Mouse (Mus musculus) lung, postnatal 0 days (tissue): Measurements from ENCODE around the gene Tmem52b. TPM values are rescaled to one million over a fixed set of nuclear protein-coding genes. Genes with fewer than 3 reads are reported as not detected.

Experiments used
- ATAC-seq: fragments of 200-750 bp; cut with Nextera tagmentation; 2 replicates; pipeline ENCODE4 v1.8.0; 2017; ENCODE audit warnings: moderate library complexity
- DNase-seq: peaks from one replicate; pipeline ENCODE4 v3.0.0-alpha.2; 2016; ENCODE audit warnings: low spot score
- H3K27ac ChIP-seq: fragments of 300-500 bp; sonication (generic); 2 replicates; pipeline ENCODE4 v1.5.1; 2014; ENCODE audit warnings: antibody characterized with exemption, mild to moderate bottlenecking, low read length, mixed read lengths
- H3K27me3 ChIP-seq: fragments of 300-500 bp; sonication (generic); replicated peaks from 2 replicates; pipeline ENCODE4 v1.6.1; 2014; ENCODE audit warnings: low read length, mixed read lengths; ENCODE audit not compliant: insufficient read depth
- H3K36me3 ChIP-seq: fragments of 300-500 bp; sonication (generic); 2 replicates; pipeline ENCODE4 v1.6.1; 2014; ENCODE audit warnings: low read length, mixed read lengths; ENCODE audit not compliant: insufficient read depth
- H3K4me1 ChIP-seq: fragments of 300-500 bp; sonication (generic); 2 replicates; pipeline ENCODE4 v1.6.1; 2014; ENCODE audit warnings: antibody characterized with exemption, low read depth, low read length, mixed read lengths; ENCODE audit not compliant: insufficient read depth
- H3K4me2 ChIP-seq: fragments of 300-500 bp; sonication (generic); replicated peaks from 2 replicates; pipeline ENCODE4 v1.6.1; 2014; ENCODE audit warnings: low read depth, mild to moderate bottlenecking, low read length, moderate library complexity, mixed read lengths
- H3K4me3 ChIP-seq: fragments of 300-500 bp; sonication (generic); 2 replicates; pipeline ENCODE4 v1.5.1; 2014; ENCODE audit warnings: low read depth, low read length
- H3K9ac ChIP-seq: fragments of 300-500 bp; sonication (generic); replicated peaks from 2 replicates; pipeline ENCODE4 v1.6.1; 2014; ENCODE audit warnings: low read depth, mild to moderate bottlenecking
- H3K9me3 ChIP-seq: fragments of 300-500 bp; sonication (generic); 2 replicates; pipeline ENCODE4 v1.6.1; 2016; ENCODE audit warnings: low read length, mixed read lengths
- CTCF ChIP-seq: IDR thresholded peaks from 2 replicates; pipeline ENCODE4 v1.5.1; 2016; ENCODE audit warnings: antibody characterized with exemption, mild to moderate bottlenecking
- EP300 ChIP-seq: IDR thresholded peaks from 2 replicates; pipeline ENCODE4 v1.6.1; 2016; ENCODE audit warnings: antibody characterized with exemption, mild to moderate bottlenecking, control low read depth
- WGBS: fragments of 180-500 bp; shearing (Covaris S2); extraction: QIAGEN DNeasy Blood & Tissue Kit; methylation state at CpG from one replicate; pipeline ENCODE4 v1.1.7; 2014; 5-methylcytosine and 5-hydroxymethylcytosine counted together
- polyA plus RNA-seq: library from polyadenylated mRNA; unstranded; fragments of >200 nt; fragmentation: Nextera tagmentation; extraction: Ambion mirVana; gene quantifications from 2 replicates; pipeline ENCODE4 v1.2.1, GENCODE M21; 2015

Gene Tmem52b
- polyA plus RNA-seq, 1 experiment from 2014 or later, result not detected

- Histone ChIP-seq H3K36me3 (no peaks in the 10 kb centered on the region), H3K27me3 (no peaks in the 10 kb centered on the region), H3K4me1 (no peaks in the 10 kb centered on the region; the same call in 1 of the 2 replicates), H3K9me3 (no peaks in the 10 kb centered on the region), H3K9ac (no peak overlapping the region), H3K27ac (no peak overlapping the region), H3K4me2 (no peak overlapping the region), H3K4me3 (no peak overlapping the region)
- DNase-seq (no peak), ATAC-seq (no peak)
- TF ChIP-seq EP300, result no peak
- TF ChIP-seq CTCF, result no peak
- 48% methylated on average over 3 of the region's 3 CpGs for WGBS
Observed at GRCm38 (mm10) chr6:129548009-129548408, 35.7 kb downstream of the Tmem52b start.

DNA sequence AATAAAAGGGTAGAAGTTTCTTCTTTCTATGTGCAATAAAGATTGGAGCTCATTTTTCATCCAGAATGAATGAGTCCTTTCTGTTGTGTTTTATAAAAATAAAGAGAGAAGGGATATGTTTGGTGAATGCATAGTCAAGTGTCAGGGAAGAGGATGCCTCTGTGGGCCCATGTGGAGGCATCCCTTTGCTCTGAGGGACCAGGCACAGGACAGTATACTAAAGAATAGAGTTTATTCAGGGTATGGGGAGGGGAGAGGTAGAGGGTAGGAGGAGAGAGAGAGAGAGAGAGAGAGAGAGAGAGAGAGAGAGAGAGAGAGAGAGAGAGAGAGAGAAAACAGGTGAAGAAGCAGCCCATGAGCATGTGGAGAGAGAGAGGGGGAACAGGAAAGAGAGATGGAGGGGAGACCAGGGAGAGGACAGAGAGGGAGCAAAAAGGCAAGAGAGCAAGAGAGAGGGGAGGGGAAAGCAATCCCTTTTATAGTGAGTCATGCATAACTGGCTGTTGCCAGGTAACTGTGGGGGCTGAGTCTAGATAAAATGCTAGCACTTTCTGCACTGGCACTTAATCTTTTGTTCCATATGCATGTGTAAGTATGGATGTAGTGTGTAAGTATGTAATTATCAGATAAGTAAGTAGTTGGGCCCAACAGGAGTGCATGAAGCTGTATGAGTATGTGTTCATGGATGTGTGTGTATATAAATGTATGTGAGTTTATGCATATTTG is 45.1 kb downstream of the Tmem52b start:
- Histone ChIP-seq H3K9ac (no peak overlapping the region), H3K4me2 (no peak overlapping the region), H3K27ac (no peak overlapping the region), H3K4me3 (no peak overlapping the region), H3K36me3 (no peaks in the 10 kb centered on the region), H3K9me3 (no peaks in the 10 kb centered on the region), H3K4me1 (no peaks in the 10 kb centered on the region), H3K27me3 (no peaks in the 10 kb centered on the region)
- no peak for DNase-seq
- TF ChIP-seq CTCF, result no peak
- TF ChIP-seq EP300, result no peak
- no peak for ATAC-seq

GRCm38 (mm10) chr6:129558946-129559640 is 46.7 kb downstream of the Tmem52b start:
- H3K9ac ChIP-seq, result no peak overlapping the region
- H3K27me3 ChIP-seq, result no peaks in the 10 kb centered on the region
- H3K36me3 ChIP-seq, result no peaks in the 10 kb centered on the region
- H3K9me3 ChIP-seq, result no peaks in the 10 kb centered on the region
- 13% methylated on average over 12 of the region's 12 CpGs for WGBS
- H3K4me2 ChIP-seq, result no peak overlapping the region
- TF ChIP-seq CTCF (peak; percentile 98), EP300 (no peak)
- DNase-seq (peak; percentile 80), ATAC-seq (peak; percentile 56)
- H3K27ac ChIP-seq, result no peak overlapping the region
- H3K4me3 ChIP-seq, result no peak overlapping the region
- no peaks in the 10 kb centered on the region for H3K4me1 ChIP-seq

- no peaks in the 10 kb centered on the region for H3K9me3 ChIP-seq
- H3K4me1 ChIP-seq, result no peaks in the 10 kb centered on the region
- no peak for TF ChIP-seq CTCF
- TF ChIP-seq EP300, result no peak
- no peak overlapping the region for H3K9ac ChIP-seq
- no peak overlapping the region for H3K4me3 ChIP-seq
- no peaks in the 10 kb centered on the region for H3K36me3 ChIP-seq
- no peak overlapping the region for H3K4me2 ChIP-seq
- no peaks in the 10 kb centered on the region for H3K27me3 ChIP-seq
- H3K27ac ChIP-seq, result no peak overlapping the region
- 47% methylated on average over 4 of the region's 4 CpGs for WGBS
- ATAC-seq (no peak), DNase-seq (no peak)
Observed at GRCm38 (mm10) chr6:129559641-129560027, 47.3 kb downstream of the Tmem52b start.

- no peak overlapping the region for H3K4me2 ChIP-seq
- DNase-seq (no peak), ATAC-seq (no peak)
- H3K9me3 ChIP-seq, result no peaks in the 10 kb centered on the region
- no peak overlapping the region for H3K4me3 ChIP-seq
- no peak overlapping the region for H3K27ac ChIP-seq
- H3K9ac ChIP-seq, result no peak overlapping the region
- WGBS, result 63% methylated on average over 2 of the region's 2 CpGs
- no peaks in the 10 kb centered on the region for H3K4me1 ChIP-seq
- H3K27me3 ChIP-seq, result no peaks in the 10 kb centered on the region
- H3K36me3 ChIP-seq, result no peaks in the 10 kb centered on the region
- TF ChIP-seq EP300 (no peak), CTCF (no peak)
Observed at GRCm38 (mm10) chr6:129565257-129565656, 52.9 kb downstream of the Tmem52b start.

Other genes with a start within 250 kb of the Tmem52b start
- 0.39 and 0.48 TPM in 2 replicates for gene Cd69, start 237.1 kb upstream of the Tmem52b start, polyA plus RNA-seq
- not detected in 2 replicates for gene 4922502D21Rik, start 180.8 kb upstream of the Tmem52b start, polyA plus RNA-seq
- gene Clec12a, start 169.9 kb upstream of the Tmem52b start, polyA plus RNA-seq, result 4.0 and 4.3 TPM in 2 replicates
- gene Clec12b, start 126.7 kb upstream of the Tmem52b start, polyA plus RNA-seq, result 1.2 and 1.5 TPM in 2 replicates
- gene Clec1b, start 115.3 kb upstream of the Tmem52b start, polyA plus RNA-seq, result 7.8 and 8.3 TPM in 2 replicates
- gene Clec9a, start 103.7 kb upstream of the Tmem52b start, polyA plus RNA-seq, result 2.7 and 3.6 TPM in 2 replicates
- 111 and 132 TPM in 2 replicates for gene Clec1a, start 60.6 kb upstream of the Tmem52b start, polyA plus RNA-seq
- gene Olr1, start 5.4 kb upstream of the Tmem52b start, polyA plus RNA-seq, result 2.7 and 4.3 TPM in 2 replicates
- 78.8 and 82.3 TPM in 2 replicates for gene Gabarapl1, start 20.6 kb downstream of the Tmem52b start, polyA plus RNA-seq
- 0.08 and 0.29 TPM in 2 replicates for gene Klre1, start 65.3 kb downstream of the Tmem52b start, polyA plus RNA-seq
- gene Klrd1, start 79.2 kb downstream of the Tmem52b start, polyA plus RNA-seq, result 0.93 and 1.4 TPM in 2 replicates
- 0.57 and 0.71 TPM in 2 replicates for gene Klrk1, start 111.3 kb downstream of the Tmem52b start, polyA plus RNA-seq
- gene Klrc3, start 130.8 kb downstream of the Tmem52b start, polyA plus RNA-seq, result not detected in 2 replicates
- gene Klrc2, start 148.1 kb downstream of the Tmem52b start, polyA plus RNA-seq, result 0.13 TPM in 1 of 2 replicates, not detected in the other
- 0.30 and 0.61 TPM in 2 replicates for gene Klrc1, start 166.4 kb downstream of the Tmem52b start, polyA plus RNA-seq
- gene Klri1, start 204.6 kb downstream of the Tmem52b start, polyA plus RNA-seq, result not detected in 2 replicates
- 0.04 TPM in 1 of 2 replicates, not detected in the other for gene Klri2, start 227.9 kb downstream of the Tmem52b start, polyA plus RNA-seq